Mouse (Mus musculus): Measurements from ENCODE around the gene Cdh23. TPM values are rescaled to one million over a fixed set of nuclear protein-coding genes. Genes with fewer than 3 reads are reported as not detected.
A peak's percentile ranks its signal among the peaks of the same experiment; 100 is the strongest.

The Cdh23 gene
- total RNA-seq, 2 experiments from 2014 or later = 1.7 to 1.8 TPM

DNA sequence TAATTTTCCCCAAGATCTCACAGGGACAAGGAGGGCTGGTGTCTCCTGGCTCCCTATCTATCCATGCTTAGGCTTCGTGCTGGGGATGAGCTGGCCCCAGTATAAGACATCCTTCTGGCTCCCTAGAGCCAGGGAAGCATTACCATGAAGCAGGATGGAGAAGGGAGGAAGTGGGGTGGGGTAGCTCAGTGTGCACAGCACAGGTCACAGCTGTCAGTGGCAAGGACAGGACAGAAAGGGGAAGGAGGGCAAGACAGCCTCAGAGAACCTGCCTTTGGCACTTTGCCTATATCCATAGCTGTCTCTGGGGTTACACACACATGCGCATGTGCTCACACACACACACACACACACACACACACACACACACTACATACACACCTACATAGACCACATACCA is 308.0 kb downstream of the Cdh23 start:
- DNase-seq (ENCODE audit: low spot score in 2 of 2) = no peak
- intact Hi-C loops (cut with DNase I) = no loop called here

- DNase-seq (ENCODE audit: low spot score in 2 of 2) = no peak
- intact Hi-C loops (cut with DNase I) = no loop called here
These were observed 315.0 kb downstream of the Cdh23 start for GRCm38 (mm10) chr10:60381142-60381925.

- intact Hi-C loops (cut with DNase I) = no loop called here
These were observed 316.1 kb downstream of the Cdh23 start for GRCm38 (mm10) chr10:60380229-60380628.

GRCm38 (mm10) chr10:60379419-60379957 is 316.8 kb downstream of the Cdh23 start:
- no peak for DNase-seq (ENCODE audit: low spot score in 2 of 2)
- intact Hi-C loops (cut with DNase I) = no loop called here

More at GRCm38 (mm10) chr10:60380229-60380628, 316.1 kb downstream of the Cdh23 start:
- DNase-seq (ENCODE audit: low spot score in 2 of 2) = no peak

DNA sequence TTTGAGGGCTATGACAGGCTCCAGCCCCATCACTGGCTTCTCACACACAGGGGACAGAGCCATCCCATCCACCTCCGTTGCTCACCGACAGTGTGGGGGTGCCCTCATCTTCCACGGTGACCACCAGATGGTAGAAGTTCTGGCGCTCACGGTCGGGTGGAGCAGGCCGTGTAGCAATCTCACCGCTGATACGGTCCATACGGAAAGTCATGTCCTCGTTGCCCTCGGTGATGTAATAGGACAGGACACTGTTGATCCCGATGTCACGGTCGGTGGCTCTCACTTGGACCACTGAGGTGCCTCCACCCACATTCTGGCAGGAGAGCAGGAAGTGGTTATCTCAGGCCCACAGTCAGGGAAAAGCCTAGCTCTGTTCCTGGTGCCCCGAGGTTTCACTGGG is 319.6 kb downstream of the Cdh23 start:
- intact Hi-C loops (cut with DNase I) = no loop called here
- DNase-seq (ENCODE audit: low spot score in 2 of 2) = no peak

- DNase-seq (ENCODE audit: low spot score in 2 of 2) = no peak
- intact Hi-C loops (cut with DNase I) = no loop called here
These were observed 322.2 kb downstream of the Cdh23 start for GRCm38 (mm10) chr10:60373937-60374578.

DNA sequence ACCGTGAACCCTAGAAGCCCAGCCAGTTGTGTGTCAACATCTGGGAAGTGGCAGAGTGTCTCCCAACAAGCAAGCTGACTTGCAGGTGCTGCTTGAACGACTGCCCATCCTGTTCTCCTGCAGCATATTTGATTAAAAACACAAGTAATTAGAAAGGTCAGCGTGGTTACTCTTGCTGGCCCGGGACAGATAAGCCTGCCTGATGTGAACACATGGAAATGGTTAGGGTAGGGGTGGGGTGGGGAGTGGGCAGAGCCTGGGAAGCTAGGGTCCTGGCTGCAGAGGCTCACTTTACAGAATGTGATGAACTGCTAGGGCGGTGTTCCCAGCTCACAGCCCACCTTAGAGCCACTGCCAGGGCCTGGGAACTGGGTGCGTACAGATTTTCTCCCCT is 322.8 kb downstream of the Cdh23 start:
- DNase-seq (ENCODE audit: low spot score in 2 of 2) = no peak
- intact Hi-C loops (cut with DNase I) = no loop called here

DNA sequence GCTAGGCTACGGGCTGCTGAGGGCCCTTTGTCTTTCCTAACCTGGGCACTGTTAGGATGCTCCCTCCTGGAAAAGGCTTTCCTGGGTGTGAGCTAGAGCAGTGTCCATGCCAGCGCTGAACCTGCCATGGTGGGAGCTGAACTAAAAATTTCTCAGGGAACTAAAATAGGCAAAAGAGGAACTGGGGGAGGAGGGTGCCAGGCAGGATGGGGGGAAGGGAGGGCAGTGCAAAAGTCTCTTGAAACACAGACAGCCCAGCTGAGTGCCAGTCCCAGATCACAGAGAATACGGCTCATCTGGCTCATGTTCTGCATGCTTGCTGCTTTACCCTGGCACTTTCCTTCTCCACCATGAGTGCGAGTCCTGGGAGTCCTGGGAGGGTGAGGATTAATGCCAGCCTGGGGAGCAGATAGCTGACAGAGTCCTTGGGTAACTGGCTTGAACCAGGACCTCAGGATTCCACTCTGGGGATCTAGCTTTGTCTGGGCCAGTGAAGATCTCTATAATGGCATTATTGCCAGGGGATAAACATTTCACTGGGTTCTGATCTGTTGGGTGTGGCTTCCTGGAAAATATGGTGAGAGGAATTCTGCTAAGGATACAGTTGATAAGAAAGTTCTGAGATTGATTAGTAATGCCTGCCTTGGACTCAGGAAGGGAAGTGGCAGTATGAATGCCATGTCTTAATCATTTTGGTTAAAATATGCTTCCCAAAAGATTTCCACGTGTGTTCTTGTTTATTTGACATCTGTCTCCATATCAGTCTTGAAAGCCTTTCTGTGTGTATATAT is 324.5 kb downstream of the Cdh23 start:
- intact Hi-C loops (cut with DNase I) = no loop called here
- DNase-seq (ENCODE audit: low spot score in 2 of 2) = no peak

GRCm38 (mm10) chr10:60370601-60371061 is 325.7 kb downstream of the Cdh23 start:
- no peak for DNase-seq (ENCODE audit: low spot score in 2 of 2)
- intact Hi-C loops (cut with DNase I) = no loop called here

DNA sequence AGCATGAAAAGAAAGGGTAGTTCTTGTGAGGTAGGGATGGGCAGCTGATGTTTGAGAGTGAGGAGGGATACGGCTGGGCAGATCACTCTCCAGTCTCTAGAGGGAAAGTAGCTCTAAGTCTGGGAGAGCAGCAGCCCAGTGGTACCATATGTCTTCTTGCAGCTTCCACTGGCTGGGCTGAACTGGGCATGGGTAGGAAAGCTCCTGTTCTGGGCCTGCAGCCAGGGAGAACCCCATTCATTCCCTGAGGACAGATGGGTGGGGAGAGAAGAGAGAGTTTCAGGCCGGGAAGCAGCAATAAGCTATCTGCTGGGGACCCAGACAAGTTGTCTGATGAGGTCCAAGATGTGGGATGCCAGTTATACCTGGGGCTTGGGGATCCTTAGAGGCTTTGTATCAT is 326.2 kb downstream of the Cdh23 start:
- intact Hi-C loops (cut with DNase I) = no loop called here
- DNase-seq (ENCODE audit: low spot score in 2 of 2) = peak in 1 of 2 experiments; percentile 24

- no peak for DNase-seq (ENCODE audit: low spot score in 2 of 2)
- intact Hi-C loops (cut with DNase I) = no loop called here
These were observed 326.9 kb downstream of the Cdh23 start for GRCm38 (mm10) chr10:60369405-60369804.

GRCm38 (mm10) chr10:60367904-60368303 is 328.4 kb downstream of the Cdh23 start:
- intact Hi-C loops (cut with DNase I) = no loop called here
- no peak for DNase-seq (ENCODE audit: low spot score in 2 of 2)

DNA sequence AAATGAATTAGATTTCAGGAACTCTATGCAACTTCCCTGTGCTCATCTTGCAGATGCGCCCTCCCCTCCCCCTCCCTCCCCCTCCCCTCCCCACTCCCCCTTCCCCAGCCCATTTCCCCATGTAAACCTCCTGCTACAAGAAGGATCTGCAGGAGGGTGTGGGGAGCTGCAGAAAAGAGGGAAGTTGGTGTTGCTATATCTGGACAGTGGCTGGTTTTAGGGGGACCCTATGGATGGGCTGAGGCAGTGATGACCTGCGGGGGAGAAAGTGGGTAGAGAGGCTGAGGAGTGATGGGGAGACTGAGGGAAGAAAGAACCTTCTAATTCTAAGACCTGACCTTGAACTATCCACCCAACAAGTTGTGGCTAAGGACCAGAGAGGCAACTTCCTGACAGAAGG is 329.1 kb downstream of the Cdh23 start:
- no peak for DNase-seq (ENCODE audit: low spot score in 2 of 2)
- intact Hi-C loops (cut with DNase I) = no loop called here

- DNase-seq (ENCODE audit: low spot score in 2 of 2) = no peak
- intact Hi-C loops (cut with DNase I) = no loop called here
These were observed 332.9 kb downstream of the Cdh23 start for GRCm38 (mm10) chr10:60363426-60363825.

- no peak for DNase-seq (ENCODE audit: low spot score in 2 of 2)
- intact Hi-C loops (cut with DNase I) = no loop called here
These were observed 334.0 kb downstream of the Cdh23 start for GRCm38 (mm10) chr10:60362310-60362628.

GRCm38 (mm10) chr10:60361615-60362309 is 334.5 kb downstream of the Cdh23 start:
- no peak for DNase-seq (ENCODE audit: low spot score in 2 of 2)
- intact Hi-C loops (cut with DNase I) = no loop called here

DNA sequence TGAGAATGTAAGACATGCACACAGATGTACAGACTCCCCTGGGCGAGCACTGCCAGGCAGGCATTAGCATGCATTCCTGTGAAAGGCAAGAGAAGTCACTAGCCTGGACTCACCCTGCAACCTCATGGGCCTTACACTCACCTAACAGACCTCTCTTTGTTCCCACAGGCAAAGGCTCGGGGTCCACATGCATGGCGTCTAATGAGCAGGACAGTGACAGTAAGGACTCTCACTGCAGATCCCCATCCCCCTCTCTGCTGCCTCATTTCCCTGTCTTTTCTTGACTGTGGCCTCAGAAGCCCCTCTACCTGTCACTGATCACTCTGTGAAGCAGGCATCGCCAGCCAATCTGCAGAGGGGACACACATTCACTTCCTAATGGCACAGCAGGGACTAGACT is 337.5 kb downstream of the Cdh23 start:
- intact Hi-C loops (cut with DNase I) = no loop called here
- DNase-seq (ENCODE audit: low spot score in 2 of 2) = no peak

DNA sequence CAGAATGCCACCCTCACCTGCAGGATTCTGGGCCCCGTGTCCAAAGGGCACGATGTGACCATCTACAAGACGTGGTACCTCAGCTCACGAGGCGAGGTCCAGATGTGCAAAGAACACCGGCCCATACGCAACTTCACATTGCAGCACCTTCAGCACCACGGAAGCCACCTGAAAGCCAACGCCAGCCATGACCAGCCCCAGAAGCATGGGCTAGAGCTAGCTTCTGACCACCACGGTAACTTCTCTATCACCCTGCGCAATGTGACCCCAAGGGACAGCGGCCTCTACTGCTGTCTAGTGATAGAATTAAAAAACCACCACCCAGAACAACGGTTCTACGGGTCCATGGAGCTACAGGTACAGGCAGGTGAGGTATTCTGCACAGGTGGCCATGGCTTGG is 338.4 kb downstream of the Cdh23 start:
- no peak for DNase-seq (ENCODE audit: low spot score in 2 of 2)
- intact Hi-C loops (cut with DNase I) = no loop called here

GRCm38 (mm10) chr10:60357441-60357840 is 338.8 kb downstream of the Cdh23 start:
- intact Hi-C loops (cut with DNase I) = no loop called here
- DNase-seq (ENCODE audit: low spot score in 2 of 2) = no peak
